In genomic region chr1:86834988-86835387, GRCm38 (mm10) we compare ENCODE assay signal across 25 mouse cellular contexts.
DNase-seq lines count a peak whose midpoint lies in the region; ATAC-seq and TF ChIP-seq lines count a peak whose summit lies in the region.
"Had no signal": no experiment of that assay in that cellular context is flagged by ENCODE, and none has a peak within 500 bp of the region (broad histone marks: within the 10 kb centered on the region; RNA-seq: fewer than 3 reads in every experiment).

No protein-coding gene starts in this region.

- TF ChIP-seq POLR2A in cortical plate, adult 2 months (IDR thresholded peaks at IDR 0.05; ENCODE audit: extremely low read depth, insufficient read depth, low read length) = no peak

- peak overlapping the region; percentile 41; the same call in 1 of the 2 replicates for H3K27ac ChIP-seq in heart, postnatal 0 days (ENCODE audit: low read depth)
- H3K27ac ChIP-seq in heart, embryonic 12.5 days (ENCODE audit: poor library complexity, severe bottlenecking) = no peak overlapping the region
- peak overlapping the region; percentile 91 for H3K27ac ChIP-seq in cortical plate, adult 2 months (ENCODE audit: insufficient read depth, low read length)
- H3K27ac ChIP-seq: hindbrain, embryonic 10.5 days; hindbrain, embryonic 15.5 days; limb, embryonic 12.5 days; liver, embryonic 15.5 days; midbrain, embryonic 10.5 days; midbrain, embryonic 15.5 days; neural tube, embryonic 12.5 days had no signal

- no peaks in the 10 kb centered on the region for H3K36me3 ChIP-seq in heart, postnatal 0 days (replicated peaks; ENCODE audit: control insufficient read depth, insufficient read depth, low read length)
- no peaks in the 10 kb centered on the region for H3K36me3 ChIP-seq in heart, embryonic 12.5 days
- H3K36me3 ChIP-seq: hindbrain, embryonic 10.5 days; hindbrain, embryonic 15.5 days; limb, embryonic 12.5 days; liver, embryonic 15.5 days; midbrain, embryonic 10.5 days; midbrain, embryonic 15.5 days; neural tube, embryonic 12.5 days had no signal

- 37% methylated on average over 2 of the region's 2 CpGs for WGBS in heart, postnatal 0 days
- 55% methylated on average over 2 of the region's 2 CpGs for WGBS in heart, embryonic 12.5 days

- H3K4me1 ChIP-seq in heart, postnatal 0 days (ENCODE audit: control insufficient read depth, insufficient read depth) = peaks cover 15% of the 10 kb centered on the region
- H3K4me1 ChIP-seq in heart, embryonic 12.5 days (replicated peaks) = peaks cover 8% of the 10 kb centered on the region
- H3K4me1 ChIP-seq in cortical plate, adult 2 months (ENCODE audit: control insufficient read depth, insufficient read depth, low read length) = peaks cover 6% of the 10 kb centered on the region
- H3K4me1 ChIP-seq: hindbrain, embryonic 10.5 days; hindbrain, embryonic 15.5 days; limb, embryonic 12.5 days; liver, embryonic 15.5 days; midbrain, embryonic 10.5 days; midbrain, embryonic 15.5 days had no signal

- TF ChIP-seq CTCF in heart, postnatal 0 days (IDR thresholded peaks at IDR 0.05; ENCODE audit: low read depth) = no peak
- no peak for TF ChIP-seq CTCF in cortical plate, adult 2 months (IDR thresholded peaks at IDR 0.05; ENCODE audit: extremely low read depth, insufficient read depth, low read length)

- TF ChIP-seq EP300 in heart, postnatal 0 days (IDR thresholded peaks at IDR 0.05; ENCODE audit: low read depth) = no peak

- no peak overlapping the region for H3K4me2 ChIP-seq in heart, postnatal 0 days (ENCODE audit: low read depth, low read length)
- no peak overlapping the region for H3K4me2 ChIP-seq in heart, embryonic 12.5 days
- H3K4me2 ChIP-seq: hindbrain, embryonic 15.5 days; limb, embryonic 12.5 days; liver, embryonic 15.5 days; lung, embryonic 14.5 days; midbrain, embryonic 15.5 days; neural tube, embryonic 12.5 days had no signal

- H3K27me3 ChIP-seq in heart, postnatal 0 days (ENCODE audit: control insufficient read depth, insufficient read depth, low read length) = no peaks in the 10 kb centered on the region
- no peaks in the 10 kb centered on the region for H3K27me3 ChIP-seq in heart, embryonic 12.5 days (replicated peaks)
- H3K27me3 ChIP-seq: hindbrain, embryonic 15.5 days; limb, embryonic 12.5 days; liver, embryonic 15.5 days; midbrain, embryonic 15.5 days; neural tube, embryonic 12.5 days had no signal

- DNase-seq in heart, postnatal 0 days (ENCODE audit: low spot score) = peak; percentile 30
- peak; percentile 10 for DNase-seq in layer of hippocampus, adult 9-11 months
- DNase-seq in layer of hippocampus, postnatal 36 days = no peak
- DNase-seq in telencephalon, adult 2 months (ENCODE audit: low read depth, low spot score) = peak; percentile 72
- no peak for DNase-seq in lung, postnatal 25 days (ENCODE audit: low spot score)
- DNase-seq: cerebellum, adult 11-12 months; cerebellum, adult 9-11 months; gastrocnemius, postnatal 10 days; heart, postnatal 14 days; lung, embryonic 14.5 days; lung, postnatal 14 days; thymus, postnatal 4 days had no signal

- H3K9ac ChIP-seq in heart, postnatal 0 days (replicated peaks; ENCODE audit: low read depth, low read length) = no peak overlapping the region
- no peak overlapping the region for H3K9ac ChIP-seq in heart, embryonic 12.5 days
- H3K9ac ChIP-seq: hindbrain, embryonic 15.5 days; limb, embryonic 12.5 days; liver, embryonic 15.5 days; lung, embryonic 14.5 days; midbrain, embryonic 15.5 days; neural tube, embryonic 12.5 days had no signal

- no peak overlapping the region for H3K4me3 ChIP-seq in heart, postnatal 0 days (ENCODE audit: low read depth, low read length)
- no peak overlapping the region for H3K4me3 ChIP-seq in heart, embryonic 12.5 days
- H3K4me3 ChIP-seq in cortical plate, adult 2 months (ENCODE audit: insufficient read depth, low read length) = no peak overlapping the region
- H3K4me3 ChIP-seq: erythroblast, embryonic 14.5 days; hindbrain, embryonic 10.5 days; hindbrain, embryonic 15.5 days; limb, embryonic 12.5 days; liver, embryonic 15.5 days; midbrain, embryonic 10.5 days; midbrain, embryonic 15.5 days; neural tube, embryonic 12.5 days had no signal

- peak; percentile 73; the same call in 1 of the 2 replicates for ATAC-seq in heart, postnatal 0 days (ENCODE audit: insufficient read depth, low read depth)
- no peak for ATAC-seq in heart, embryonic 12.5 days (ENCODE audit: insufficient number of reproducible peaks, low FRiP score)
- ATAC-seq: CD4-positive, CD25-positive, alpha-beta regulatory T cell, adult 4 months; forebrain, embryonic 16.5 days; inflammation-experienced regulatory T-cells, adult 6 months; midbrain, embryonic 15.5 days had no signal

- H3K9me3 ChIP-seq in heart, postnatal 0 days (replicated peaks; ENCODE audit: control insufficient read depth, low read length) = no peaks in the 10 kb centered on the region
- H3K9me3 ChIP-seq in heart, embryonic 12.5 days (replicated peaks) = no peaks in the 10 kb centered on the region
- H3K9me3 ChIP-seq: hindbrain, embryonic 10.5 days; hindbrain, embryonic 15.5 days; limb, embryonic 12.5 days; liver, embryonic 15.5 days; midbrain, embryonic 10.5 days; midbrain, embryonic 15.5 days; neural tube, embryonic 12.5 days had no signal

Comparison
In these comparisons a context has a peak if more than half of its experiments do, and no peak if none do; other contexts are left out.
1. DNase-seq: peak in heart, postnatal 0 days (single experiment), layer of hippocampus, adult 9-11 months (single experiment) and telencephalon, adult 2 months (single experiment); none in layer of hippocampus, postnatal 36 days (0 of 2) and lung, postnatal 25 days (single experiment).